Mouse (Mus musculus) limb, embryonic 15.5 days (tissue): ENCODE measurements around the gene Mfsd10. TPM values are rescaled to one million over a fixed set of nuclear protein-coding genes. Genes with fewer than 3 reads are reported as not detected.
A peak's percentile ranks its signal among the peaks of the same experiment; 100 is the strongest.
"Not testable (repeated sequence)": the region's sequence is repeated elsewhere in the genome, so short reads cannot be mapped to it uniquely, and the experiment has no call there.

ENCODE experiments used
- ATAC-seq: fragments of 200-750 bp; cut with Nextera tagmentation; 2 replicates; pipeline ENCODE4 v1.8.0; 2017; ENCODE audit warnings: low read depth, moderate TSS enrichment; ENCODE audit not compliant: insufficient number of reproducible peaks, low FRiP score, low TSS enrichment
- H3K27ac ChIP-seq: fragments of 300-500 bp; sonication (generic); 2 replicates; pipeline ENCODE4 v1.5.1; 2015; ENCODE audit warnings: moderate library complexity, mild to moderate bottlenecking, inconsistent platforms
- H3K27me3 ChIP-seq: fragments of 300-500 bp; sonication (generic); 2 replicates; pipeline ENCODE4 v1.6.1; 2015; ENCODE audit warnings: inconsistent platforms
- H3K36me3 ChIP-seq: fragments of 300-500 bp; sonication (generic); 2 replicates; pipeline ENCODE4 v1.6.1; 2015; ENCODE audit warnings: inconsistent platforms
- H3K4me1 ChIP-seq: fragments of 300-500 bp; sonication (generic); 2 replicates; pipeline ENCODE4 v1.6.1; 2015; ENCODE audit warnings: inconsistent platforms
- H3K4me2 ChIP-seq: fragments of 300-500 bp; sonication (generic); 2 replicates; pipeline ENCODE4 v1.6.1; 2015; ENCODE audit warnings: mild to moderate bottlenecking, inconsistent platforms
- H3K4me3 ChIP-seq: fragments of 300-500 bp; sonication (generic); 2 replicates; pipeline ENCODE4 v1.5.1; 2015; ENCODE audit warnings: mild to moderate bottlenecking, inconsistent platforms
- H3K9ac ChIP-seq: fragments of 300-500 bp; sonication (generic); 2 replicates; pipeline ENCODE4 v1.6.1; 2015; ENCODE audit warnings: inconsistent platforms
- H3K9me3 ChIP-seq: fragments of 300-500 bp; sonication (generic); 2 replicates; pipeline ENCODE4 v1.6.1; 2016; ENCODE audit warnings: inconsistent platforms
- WGBS: fragments of 180-500 bp; shearing (Covaris S2); methylation state at CpG from one replicate; pipeline ENCODE4 v1.1.7; 2015; 5-methylcytosine and 5-hydroxymethylcytosine counted together
- polyA plus RNA-seq: library from polyadenylated mRNA; unstranded; fragments of >200 nt; fragmentation: Nextera tagmentation; extraction: Ambion mirVana; gene quantifications from 2 replicates; pipeline ENCODE4 v1.2.1, GENCODE M21; 2015

Gene Mfsd10
- polyA plus RNA-seq, 1 experiment from 2014 or later: 148 TPM

DNA sequence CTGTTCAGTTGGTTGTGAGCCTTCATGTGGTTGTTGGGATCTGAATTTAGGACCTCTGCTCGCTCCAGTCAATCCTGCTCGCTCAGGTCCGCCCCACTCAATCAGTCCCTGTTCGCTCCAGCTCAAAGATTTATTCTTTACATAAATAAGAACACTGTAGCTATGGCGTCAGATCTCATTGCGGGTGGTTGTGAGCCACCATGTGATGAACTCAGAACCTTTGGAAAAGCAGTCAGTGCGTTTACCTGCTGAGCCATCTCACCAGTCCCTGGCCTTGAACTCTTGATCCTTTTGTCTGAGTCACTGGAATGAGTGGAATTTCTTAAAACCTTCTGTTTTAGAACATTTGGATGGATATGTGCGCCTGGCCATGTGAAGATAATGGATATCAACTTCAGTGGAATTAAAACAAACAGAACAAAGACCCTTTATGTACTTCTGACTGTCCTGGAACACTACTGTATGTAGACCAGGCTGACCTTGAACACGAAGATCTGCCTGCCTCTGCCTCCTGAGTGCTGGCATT, 43.7 kb downstream of the Mfsd10 start:
- no peak overlapping the region for H3K9ac ChIP-seq
- no peaks in the 10 kb centered on the region for H3K27me3 ChIP-seq
- H3K4me2 ChIP-seq: no peak overlapping the region
- peaks cover 6% of the 10 kb centered on the region for H3K4me1 ChIP-seq
- H3K4me3 ChIP-seq: no peak overlapping the region
- ATAC-seq: no peak
- H3K9me3 ChIP-seq: no peaks in the 10 kb centered on the region
- H3K27ac ChIP-seq: no peak overlapping the region
- peaks cover 12% of the 10 kb centered on the region for H3K36me3 ChIP-seq
- WGBS: 95% methylated on average over 9 of the region's 9 CpGs

DNA sequence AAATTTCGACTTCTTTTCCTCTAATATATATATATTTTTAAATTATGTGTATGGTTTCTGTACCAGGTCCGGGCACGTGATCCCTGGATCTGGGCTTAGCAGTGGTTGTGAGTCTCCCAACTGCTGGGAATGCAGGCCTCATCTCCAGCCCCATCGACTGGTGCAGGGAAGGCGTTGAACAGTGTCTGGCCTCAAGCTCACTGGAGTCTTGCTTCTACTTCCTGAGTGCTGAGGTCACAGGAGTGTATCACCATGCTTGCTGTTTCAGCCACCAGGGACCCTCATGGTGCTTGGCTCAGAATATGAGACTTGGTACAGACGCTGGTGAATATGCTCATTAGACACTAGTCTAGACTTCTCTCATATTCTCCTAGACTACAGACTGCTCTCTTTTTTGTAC, 44.3 kb downstream of the Mfsd10 start:
- no peak overlapping the region for H3K4me3 ChIP-seq
- no peak overlapping the region for H3K4me2 ChIP-seq
- H3K9me3 ChIP-seq: no peaks in the 10 kb centered on the region
- peaks cover 8% of the 10 kb centered on the region for H3K36me3 ChIP-seq
- no peak overlapping the region for H3K27ac ChIP-seq
- no peaks in the 10 kb centered on the region for H3K27me3 ChIP-seq
- no peak for ATAC-seq
- 92% methylated on average over 6 of the region's 6 CpGs for WGBS
- H3K9ac ChIP-seq: no peak overlapping the region
- H3K4me1 ChIP-seq: peaks cover 6% of the 10 kb centered on the region

DNA sequence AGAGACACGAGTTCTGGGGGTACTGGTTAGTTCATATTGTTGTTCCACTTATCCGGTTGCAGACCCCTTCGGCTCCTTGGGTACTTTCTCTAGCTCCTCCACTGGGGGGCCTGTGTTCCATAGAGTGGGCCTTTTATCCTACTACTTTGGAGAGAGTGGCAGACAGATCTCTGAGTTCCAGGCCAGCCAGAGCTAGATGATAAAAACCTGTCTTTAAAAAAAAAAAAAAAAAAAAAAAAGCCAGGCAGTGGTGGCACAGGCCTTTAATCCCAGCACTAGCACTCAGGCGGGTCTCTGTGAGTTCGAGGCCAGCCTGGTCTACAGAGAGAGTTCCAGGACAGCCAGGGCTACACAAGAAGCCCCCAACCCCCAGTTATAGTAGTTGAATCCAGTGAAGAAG, 44.8 kb downstream of the Mfsd10 start:
- ATAC-seq, H3K9ac ChIP-seq, H3K4me2 ChIP-seq, H3K9me3 ChIP-seq, H3K4me1 ChIP-seq, H3K36me3 ChIP-seq, H3K4me3 ChIP-seq, H3K27ac ChIP-seq, H3K27me3 ChIP-seq: not testable (repeated sequence)
- WGBS: 90% methylated on average over 5 of the region's 5 CpGs

DNA sequence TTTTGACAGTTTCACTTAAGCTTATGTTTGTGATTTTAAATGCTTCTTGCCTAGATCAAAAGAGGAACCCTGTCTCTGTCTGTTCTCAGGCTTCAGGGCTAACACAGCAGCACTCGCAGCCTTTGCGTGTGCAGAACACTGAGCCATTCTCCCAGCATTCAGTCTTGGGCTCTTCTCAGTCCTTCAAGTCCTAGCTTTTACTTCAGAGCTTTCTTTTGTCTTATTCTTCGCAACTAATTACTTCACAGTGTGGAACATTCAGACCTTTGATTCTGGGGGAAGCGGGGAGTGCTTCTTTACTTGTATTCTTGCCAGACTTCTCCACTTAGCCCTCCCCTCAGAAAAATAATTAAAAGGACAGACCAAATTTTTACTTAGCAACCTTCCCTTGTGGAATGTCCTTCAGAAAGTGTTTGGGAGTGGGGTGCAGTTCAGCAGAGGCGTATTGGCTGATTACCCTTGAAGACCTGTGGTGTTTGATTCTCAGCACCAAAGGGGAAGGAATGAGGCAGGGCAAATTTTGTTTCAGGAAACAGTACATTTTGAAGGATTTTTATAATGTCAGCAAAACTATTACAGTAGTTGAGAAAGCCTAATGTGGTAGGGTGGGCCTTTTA, 45.5 kb downstream of the Mfsd10 start:
- Histone ChIP-seq H3K27ac (no peak overlapping the region), H3K27me3 (no peaks in the 10 kb centered on the region), H3K9me3 (no peaks in the 10 kb centered on the region), H3K4me2 (no peak overlapping the region), H3K9ac (no peak overlapping the region), H3K36me3 (peaks cover 6% of the 10 kb centered on the region), H3K4me3 (no peak overlapping the region), H3K4me1 (peaks cover 6% of the 10 kb centered on the region)
- 76% methylated on average over 5 of the region's 5 CpGs for WGBS
- no peak for ATAC-seq

DNA sequence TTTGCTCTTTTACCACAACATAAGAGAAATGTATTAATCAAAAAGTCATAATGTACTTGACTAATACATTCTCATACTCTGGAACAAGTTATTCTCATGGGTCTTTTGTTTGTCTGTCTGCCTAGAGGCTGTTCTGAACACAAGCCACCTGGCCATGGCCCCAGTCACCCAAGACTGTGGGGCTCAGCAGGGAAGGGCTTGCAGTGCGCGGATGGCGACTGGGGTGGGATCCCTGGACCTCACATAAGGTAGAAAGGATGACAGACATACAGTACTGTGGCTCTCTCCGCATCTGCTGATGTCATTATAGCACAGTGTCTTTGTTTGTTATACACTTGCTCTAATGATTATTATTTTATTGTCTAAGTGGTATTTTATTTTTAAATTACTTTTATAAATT, 46.3 kb downstream of the Mfsd10 start:
- H3K9me3 ChIP-seq: no peaks in the 10 kb centered on the region
- 78% methylated on average over 4 of the region's 4 CpGs for WGBS
- no peak overlapping the region for H3K27ac ChIP-seq
- H3K27me3 ChIP-seq: no peaks in the 10 kb centered on the region
- ATAC-seq: no peak
- H3K4me2 ChIP-seq: no peak overlapping the region
- H3K36me3 ChIP-seq: peaks cover 6% of the 10 kb centered on the region
- H3K4me3 ChIP-seq: no peak overlapping the region
- peaks cover 6% of the 10 kb centered on the region for H3K4me1 ChIP-seq
- H3K9ac ChIP-seq: no peak overlapping the region

DNA sequence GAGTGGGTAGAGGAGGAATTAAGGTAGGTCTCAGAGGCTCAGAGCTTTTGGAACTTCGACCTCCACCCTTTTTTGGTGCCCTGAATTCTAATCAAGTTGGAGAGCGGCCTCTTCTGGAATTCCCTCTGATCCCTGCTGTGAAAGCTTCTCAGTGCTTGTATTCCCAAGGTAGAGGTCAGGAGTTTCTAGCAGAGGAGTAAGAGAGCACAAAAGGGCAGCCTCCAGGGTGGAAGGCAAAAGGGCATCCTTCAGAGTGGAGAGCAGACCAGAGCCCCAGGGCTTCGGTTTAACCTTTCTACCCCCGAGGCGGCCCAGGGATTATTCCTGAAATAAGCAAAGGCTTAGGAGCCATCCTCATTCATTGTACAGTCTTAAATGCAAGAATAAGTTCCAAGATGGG, 47.0 kb downstream of the Mfsd10 start:
- no peak overlapping the region for H3K27ac ChIP-seq
- no peak for ATAC-seq
- 42% methylated on average over 5 of the region's 5 CpGs for WGBS

DNA sequence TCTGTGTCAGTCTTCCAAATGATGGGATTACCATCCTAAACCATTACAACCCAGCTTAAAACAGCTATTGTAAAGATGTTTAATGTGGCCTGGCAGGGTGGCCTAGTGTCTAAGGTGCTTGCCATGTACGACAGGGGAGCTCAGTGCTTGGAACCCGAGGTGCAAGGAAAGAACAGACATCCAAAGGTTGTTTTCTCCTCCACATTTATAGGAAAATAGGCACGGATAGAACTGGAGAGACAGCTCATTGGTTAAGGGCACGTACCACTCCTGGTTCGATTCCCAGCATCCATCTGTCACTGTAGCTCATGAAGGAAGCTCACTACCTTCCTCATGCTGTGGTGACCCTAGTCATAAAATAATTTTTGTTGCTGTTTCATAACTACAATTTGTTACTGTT, 49.1 kb downstream of the Mfsd10 start:
- Histone ChIP-seq H3K27me3 (no peaks in the 10 kb centered on the region), H3K9me3 (no peaks in the 10 kb centered on the region), H3K4me3 (no peak overlapping the region), H3K9ac (no peak overlapping the region), H3K27ac (no peak overlapping the region), H3K4me1 (peaks cover 6% of the 10 kb centered on the region), H3K4me2 (no peak overlapping the region), H3K36me3 (0 out of 2 replicates have a peak, but pooled peaks cover 5% of the 10 kb centered on the region)
- 89% methylated on average over 5 of the region's 5 CpGs for WGBS
- ATAC-seq: no peak

More for the DNA sequence above, 47.0 kb downstream of the Mfsd10 start:
- Histone ChIP-seq H3K9me3 (no peaks in the 10 kb centered on the region), H3K4me1 (peaks cover 6% of the 10 kb centered on the region), H3K27me3 (no peaks in the 10 kb centered on the region), H3K9ac (0 out of 2 replicates have a peak overlapping the region, but pooled peaks have one; percentile 14), H3K4me3 (no peak overlapping the region), H3K4me2 (no peak overlapping the region), H3K36me3 (peaks cover 6% of the 10 kb centered on the region)

DNA sequence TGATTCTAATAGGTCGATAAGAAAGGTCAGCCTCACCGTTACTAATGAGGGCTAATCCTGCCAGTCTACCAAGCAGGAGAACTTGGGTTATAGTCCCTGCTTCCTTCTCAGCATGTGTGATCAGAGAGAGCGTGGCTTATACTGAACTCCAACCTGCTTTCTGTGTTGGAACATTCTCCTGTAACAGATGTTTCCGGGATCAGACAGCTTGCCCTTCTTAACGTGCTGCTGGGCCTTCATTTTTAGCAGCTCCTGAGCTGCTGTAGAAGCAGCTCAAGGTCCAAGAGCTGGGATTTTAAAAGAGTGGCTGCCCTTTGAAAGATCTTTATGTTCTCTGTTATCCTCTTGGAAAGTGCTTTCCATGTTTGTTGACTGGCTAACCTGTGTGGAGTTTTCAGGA, 51.8 kb downstream of the Mfsd10 start:
- Histone ChIP-seq H3K4me1 (peaks cover 4% of the 10 kb centered on the region), H3K4me3 (no peak overlapping the region), H3K27me3 (no peaks in the 10 kb centered on the region), H3K9me3 (no peaks in the 10 kb centered on the region), H3K36me3 (0 out of 2 replicates have a peak, but pooled peaks cover 5% of the 10 kb centered on the region), H3K27ac (no peak overlapping the region), H3K9ac (no peak overlapping the region), H3K4me2 (no peak overlapping the region)
- 72% methylated on average over 5 of the region's 5 CpGs for WGBS
- ATAC-seq: no peak

Other genes with a start within 250 kb of the Mfsd10 start
- gene Tnip2, start 123.2 kb downstream of the Mfsd10 start, polyA plus RNA-seq: 26.2 and 29.2 TPM in 2 replicates
- gene Sh3bp2, start 111.4 kb downstream of the Mfsd10 start, polyA plus RNA-seq: 10.0 and 10.1 TPM in 2 replicates
- 185 and 197 TPM in 2 replicates for gene Add1, start 63.5 kb downstream of the Mfsd10 start, polyA plus RNA-seq
- 24.5 and 27.1 TPM in 2 replicates for gene Nop14, start 22.9 kb upstream of the Mfsd10 start, polyA plus RNA-seq
- gene Grk4, start 23.2 kb upstream of the Mfsd10 start, polyA plus RNA-seq: 2.4 and 3.4 TPM in 2 replicates
- gene Htt, start 124.5 kb upstream of the Mfsd10 start, polyA plus RNA-seq: 9.4 and 11.3 TPM in 2 replicates